Mouse (Mus musculus): ENCODE measurements around the gene Ints1. TPM values are rescaled to one million over a fixed set of nuclear protein-coding genes. Genes with fewer than 3 reads are reported as not detected.

The Ints1 gene
- total RNA-seq, 2 experiments from 2014 or later = 36.4 to 36.7 TPM

- peak; percentile 54 for DNase-seq
Observed at GRCm38 (mm10) chr5:139717723-139718122, 57.8 kb downstream of the Ints1 start.

DNA sequence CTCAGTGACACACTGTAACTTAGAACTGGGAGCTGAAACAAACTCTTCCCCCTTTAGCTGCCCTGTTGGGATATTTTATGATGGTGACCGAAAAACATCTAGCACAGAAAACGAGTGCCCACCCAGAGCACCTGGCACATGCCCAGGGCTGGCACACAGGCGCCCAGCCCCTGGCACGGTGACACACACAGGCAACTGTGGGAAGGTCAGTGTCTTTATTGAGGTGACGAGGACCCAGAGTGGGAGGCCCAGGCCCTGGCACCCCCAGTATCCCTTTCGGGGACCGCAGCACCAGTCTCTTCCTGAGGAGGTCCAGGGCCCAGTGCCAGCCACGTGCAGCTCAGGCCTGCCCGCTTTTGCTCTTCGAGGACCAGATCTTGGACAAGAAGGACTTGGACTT, 69.0 kb downstream of the Ints1 start:
- DNase-seq = no peak

DNA sequence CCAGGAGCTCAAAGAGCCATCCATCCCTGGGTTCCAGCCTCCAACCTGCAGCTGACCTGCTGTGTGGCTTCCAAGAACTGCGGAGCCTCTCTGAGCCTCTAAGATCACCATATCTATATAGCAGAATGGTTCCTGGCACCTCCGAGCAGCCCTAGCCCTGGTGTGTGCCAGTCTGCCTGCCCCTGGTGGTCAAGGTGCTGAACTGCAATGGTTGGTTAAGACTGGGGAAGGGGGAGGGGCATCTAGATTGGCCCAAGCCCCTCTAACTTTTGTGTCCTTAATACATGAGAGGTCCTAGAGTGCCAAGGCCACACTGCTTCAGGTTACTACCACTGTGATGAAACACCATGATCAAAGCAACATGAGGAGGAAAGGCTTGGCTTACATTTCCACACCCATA, 72.6 kb downstream of the Ints1 start:
- DNase-seq = no peak

- DNase-seq = no peak
Observed at GRCm38 (mm10) chr5:139702236-139702635, 73.2 kb downstream of the Ints1 start.

Small RNA genes within 50 kb of the gene (microRNA-seq; reads per million reads assigned to microRNA genes)
- 0 to 0.50 reads per million in 2 experiments for gene Mir7037

Other genes starting within 250 kb of the Ints1 start
- gene Uncx, start 232.2 kb downstream of the Ints1 start, total RNA-seq (2021) = not detected
- 1 to 10 TPM; 3.8 to 5.7 TPM for gene Micall2, start 39.3 kb downstream of the Ints1 start, total RNA-seq (2021)
- gene Mafk, start 15.8 kb upstream of the Ints1 start, total RNA-seq (2021) = 1 to 10 TPM; 8.8 to 9.6 TPM
- gene Tmem184a, start 44.2 kb upstream of the Ints1 start, total RNA-seq (2021) = under 1 TPM; 0.32 to 0.52 TPM
- not detected for gene Gm26938, start 50.7 kb upstream of the Ints1 start, total RNA-seq (2021)
- 10 to 100 TPM in 1 of 2 experiments, 1 to 10 TPM in 1; 9.6 to 10.2 TPM for gene Psmg3, start 51.2 kb upstream of the Ints1 start, total RNA-seq (2021)
- 1 to 10 TPM in 1 of 2 experiments, under 1 TPM in 1; 0.99 to 1.0 TPM for gene Elfn1, start 132.3 kb upstream of the Ints1 start, total RNA-seq (2021)